Mouse (Mus musculus) cortical plate, adult 2 months (tissue): ENCODE measurements around the gene Slc25a45. TPM values are rescaled to one million over a fixed set of nuclear protein-coding genes. Genes with fewer than 3 reads are reported as not detected.

ENCODE experiments used
- H3K27ac ChIP-seq: fragments of 200-500 bp; 2 replicates; pipeline ENCODE4 v1.5.1; 2012; ENCODE audit warnings: low read length, control low read depth, inconsistent platforms; ENCODE audit not compliant: insufficient read depth
- H3K4me1 ChIP-seq: fragments of 200-500 bp; 2 replicates; pipeline ENCODE4 v1.6.1; 2011; ENCODE audit warnings: low read length; ENCODE audit not compliant: control insufficient read depth, insufficient read depth
- H3K4me3 ChIP-seq: fragments of 200-500 bp; 2 replicates; pipeline ENCODE4 v1.5.1; 2011; ENCODE audit warnings: mild to moderate bottlenecking, low read length, control low read depth; ENCODE audit not compliant: insufficient read depth
- CTCF ChIP-seq: fragments of 200-500 bp; IDR thresholded peaks from 2 replicates; pipeline ENCODE4 v1.5.1; 2011; ENCODE audit warnings: mild to moderate bottlenecking, control low read depth, low read length; ENCODE audit not compliant: insufficient read depth; ENCODE audit errors: extremely low read depth
- POLR2A ChIP-seq: fragments of 200-500 bp; IDR thresholded peaks from 2 replicates; pipeline ENCODE4 v1.6.1; 2011; ENCODE audit warnings: mild to moderate bottlenecking, low read length, control low read depth; ENCODE audit not compliant: insufficient read depth; ENCODE audit errors: extremely low read depth
- polyA plus RNA-seq: library from polyadenylated mRNA; depleted of rRNA; stranded (reverse); fragments of >200 nt; gene quantifications from 2 replicates; pipeline ENCODE4 v1.2.3, GENCODE M21; 2012; rRNA removed

The Slc25a45 gene
- polyA plus RNA-seq, 1 experiment: 6.6 TPM

GRCm38 (mm10) chr19:5924713-5925093, 47.1 kb downstream of the Slc25a45 start, which contains the start of gene Cdc42ep2:
Gene Cdc42ep2 (minus strand): TSS chr19:5924816.
- peak within 1 kb of the TSS; percentile 64 for H3K4me3 ChIP-seq
- TF ChIP-seq CTCF (no peak), POLR2A (peak; percentile 86)
- peak within 1 kb of the TSS; percentile 18; the same call in 1 of the 2 replicates for H3K27ac ChIP-seq
- H3K4me1 ChIP-seq: peaks cover 2% of the 10 kb centered on the region; the same call in 1 of the 2 replicates

GRCm38 (mm10) chr19:5925311-5925855, 47.8 kb downstream of the Slc25a45 start:
- Histone ChIP-seq H3K4me3 (peak overlapping the region; percentile 64), H3K27ac (no peak overlapping the region), H3K4me1 (peaks cover 2% of the 10 kb centered on the region; the same call in 1 of the 2 replicates)
- TF ChIP-seq POLR2A: no peak
- TF ChIP-seq CTCF: no peak

GRCm38 (mm10) chr19:5927026-5927425, 49.4 kb downstream of the Slc25a45 start:
- TF ChIP-seq POLR2A (no peak), CTCF (no peak)
- Histone ChIP-seq H3K4me3 (no peak overlapping the region), H3K4me1 (no peaks in the 10 kb centered on the region), H3K27ac (no peak overlapping the region)

GRCm38 (mm10) chr19:5927532-5927931, 49.9 kb downstream of the Slc25a45 start:
- H3K27ac ChIP-seq: no peak overlapping the region
- no peak overlapping the region for H3K4me3 ChIP-seq
- no peaks in the 10 kb centered on the region for H3K4me1 ChIP-seq
- TF ChIP-seq CTCF (no peak), POLR2A (no peak)

- Histone ChIP-seq H3K4me3 (no peak overlapping the region), H3K27ac (no peak overlapping the region), H3K4me1 (no peaks in the 10 kb centered on the region)
- TF ChIP-seq CTCF: no peak
- no peak for TF ChIP-seq POLR2A
Observed at GRCm38 (mm10) chr19:5928104-5928503, 50.5 kb downstream of the Slc25a45 start.

- no peaks in the 10 kb centered on the region for H3K4me1 ChIP-seq
- no peak overlapping the region for H3K4me3 ChIP-seq
- no peak overlapping the region for H3K27ac ChIP-seq
- no peak for TF ChIP-seq POLR2A
- TF ChIP-seq CTCF: no peak
Observed at GRCm38 (mm10) chr19:5928546-5928945, 50.9 kb downstream of the Slc25a45 start.

- Histone ChIP-seq H3K4me1 (no peaks in the 10 kb centered on the region), H3K27ac (no peak overlapping the region), H3K4me3 (no peak overlapping the region)
- TF ChIP-seq CTCF (no peak), POLR2A (no peak)
Observed at GRCm38 (mm10) chr19:5929634-5930596, 52.3 kb downstream of the Slc25a45 start.

- no peak overlapping the region for H3K4me3 ChIP-seq
- TF ChIP-seq POLR2A (no peak), CTCF (no peak)
Observed at GRCm38 (mm10) chr19:5935266-5935665, 57.7 kb downstream of the Slc25a45 start.

More at GRCm38 (mm10) chr19:5935266-5935665, 57.7 kb downstream of the Slc25a45 start:
- Histone ChIP-seq H3K4me1 (0 out of 2 replicates have a peak, but pooled peaks cover 2% of the 10 kb centered on the region), H3K27ac (no peak overlapping the region)

Other genes starting within 250 kb of the Slc25a45 start
- gene Rela, start 240.3 kb upstream of the Slc25a45 start, polyA plus RNA-seq: 30.9 and 32.5 TPM in 2 replicates
- 16.9 and 17.7 TPM in 2 replicates for gene Sipa1, start 214.1 kb upstream of the Slc25a45 start, polyA plus RNA-seq
- gene Map3k11, start 189.1 kb upstream of the Slc25a45 start, polyA plus RNA-seq: 21.1 and 23.1 TPM in 2 replicates
- 59.9 and 60.8 TPM in 2 replicates for gene Pcnx3, start 188.9 kb upstream of the Slc25a45 start, polyA plus RNA-seq
- 0.09 and 0.23 TPM in 2 replicates for gene Kcnk7, start 173.4 kb upstream of the Slc25a45 start, polyA plus RNA-seq
- 16.5 and 17.0 TPM in 2 replicates for gene Ehbp1l1, start 151.5 kb upstream of the Slc25a45 start, polyA plus RNA-seq
- 46.7 and 58.6 TPM in 2 replicates for gene Fam89b, start 148.2 kb upstream of the Slc25a45 start, polyA plus RNA-seq
- 54.2 and 54.9 TPM in 2 replicates for gene Ltbp3, start 136.9 kb upstream of the Slc25a45 start, polyA plus RNA-seq
- 120 and 124 TPM in 2 replicates for gene Scyl1, start 106.4 kb upstream of the Slc25a45 start, polyA plus RNA-seq
- gene Frmd8, start 2.5 kb upstream of the Slc25a45 start, polyA plus RNA-seq: 17.1 and 22.1 TPM in 2 replicates
- 3.6 and 4.0 TPM in 2 replicates for gene Tigd3, start 16.3 kb downstream of the Slc25a45 start, polyA plus RNA-seq
- 96.2 and 99.0 TPM in 2 replicates for gene Dpf2, start 35.2 kb downstream of the Slc25a45 start, polyA plus RNA-seq
- 12.6 and 16.4 TPM in 2 replicates for gene Cdc42ep2, start 47.0 kb downstream of the Slc25a45 start, polyA plus RNA-seq
- 11.7 and 12.9 TPM in 2 replicates for gene Pola2, start 86.4 kb downstream of the Slc25a45 start, polyA plus RNA-seq
- not detected in 2 replicates for gene Slc22a20, start 108.3 kb downstream of the Slc25a45 start, polyA plus RNA-seq
- 18.5 and 20.1 TPM in 2 replicates for gene Capn1, start 138.1 kb downstream of the Slc25a45 start, polyA plus RNA-seq
- gene Syvn1, start 168.8 kb downstream of the Slc25a45 start, polyA plus RNA-seq: 25.4 and 27.5 TPM in 2 replicates
- 41.4 and 44.4 TPM in 2 replicates for gene Mrpl49, start 180.0 kb downstream of the Slc25a45 start, polyA plus RNA-seq
- gene Fau, start 180.0 kb downstream of the Slc25a45 start, polyA plus RNA-seq: 920 and 922 TPM in 2 replicates
- 58.0 and 58.9 TPM in 2 replicates for gene Znhit2, start 183.4 kb downstream of the Slc25a45 start, polyA plus RNA-seq
- 59.3 and 60.1 TPM in 2 replicates for gene Tm7sf2, start 190.6 kb downstream of the Slc25a45 start, polyA plus RNA-seq
- gene Vps51, start 199.4 kb downstream of the Slc25a45 start, polyA plus RNA-seq: 97.2 and 98.2 TPM in 2 replicates
- gene Tmem262, start 202.2 kb downstream of the Slc25a45 start, polyA plus RNA-seq: not detected in 2 replicates
- gene Gm28374, start 204.4 kb downstream of the Slc25a45 start, polyA plus RNA-seq: 0.67 and 0.83 TPM in 2 replicates
- 81.1 and 83.9 TPM in 2 replicates for gene Zfpl1, start 207.1 kb downstream of the Slc25a45 start, polyA plus RNA-seq
- gene Cdca5, start 207.2 kb downstream of the Slc25a45 start, polyA plus RNA-seq: 0.15 and 0.44 TPM in 2 replicates
- gene AC131692.1, start 216.6 kb downstream of the Slc25a45 start, polyA plus RNA-seq: not detected in 2 replicates
- 0.13 and 0.21 TPM in 2 replicates for gene Naaladl1, start 228.0 kb downstream of the Slc25a45 start, polyA plus RNA-seq
- gene Sac3d1, start 240.8 kb downstream of the Slc25a45 start, polyA plus RNA-seq: 31.8 and 35.1 TPM in 2 replicates